Mouse (Mus musculus) intestine, postnatal 0 days (tissue): ENCODE results near the gene Cntrob. TPM values are rescaled to one million over a fixed set of nuclear protein-coding genes. Genes with fewer than 3 reads are reported as not detected.
A peak's percentile ranks its signal among the peaks of the same experiment; 100 is the strongest.

ENCODE experiments used
- ATAC-seq: fragments of 200-750 bp; cut with Nextera tagmentation; 2 replicates; pipeline ENCODE4 v1.8.0; 2017; ENCODE audit warnings: mild to moderate bottlenecking, moderate TSS enrichment, moderate library complexity
- H3K27ac ChIP-seq: fragments of 300-500 bp; sonication (generic); 2 replicates; pipeline ENCODE4 v1.5.1; 2014; ENCODE audit warnings: mild to moderate bottlenecking, low read depth, low read length, moderate library complexity
- H3K27me3 ChIP-seq: fragments of 300-500 bp; sonication (generic); replicated peaks from 2 replicates; pipeline ENCODE4 v1.6.1; 2014; ENCODE audit warnings: low read length, mixed read lengths; ENCODE audit not compliant: control insufficient read depth, insufficient read depth
- H3K36me3 ChIP-seq: fragments of 300-500 bp; sonication (generic); 2 replicates; pipeline ENCODE4 v1.6.1; 2014; ENCODE audit warnings: mild to moderate bottlenecking, moderate library complexity; ENCODE audit not compliant: control insufficient read depth, insufficient read depth
- H3K4me1 ChIP-seq: fragments of 300-500 bp; sonication (generic); replicated peaks from 2 replicates; pipeline ENCODE4 v1.6.1; 2014; ENCODE audit warnings: antibody characterized with exemption, low read length, mixed read lengths; ENCODE audit not compliant: control insufficient read depth, insufficient read depth
- H3K4me2 ChIP-seq: fragments of 300-500 bp; sonication (generic); replicated peaks from 2 replicates; pipeline ENCODE4 v1.6.1; 2014; ENCODE audit warnings: low read depth, mild to moderate bottlenecking, moderate library complexity
- H3K4me3 ChIP-seq: fragments of 300-500 bp; sonication (generic); 2 replicates; pipeline ENCODE4 v1.5.1; 2014; ENCODE audit warnings: low read depth, low read length
- H3K9ac ChIP-seq: fragments of 300-500 bp; sonication (generic); 2 replicates; pipeline ENCODE4 v1.6.1; 2014; ENCODE audit warnings: mild to moderate bottlenecking, low read depth, low read length
- H3K9me3 ChIP-seq: fragments of 300-500 bp; sonication (generic); 2 replicates; pipeline ENCODE4 v1.6.1; 2016; ENCODE audit warnings: mixed run types; ENCODE audit not compliant: control insufficient read depth
- CTCF ChIP-seq: sonication (generic); IDR thresholded peaks from 2 replicates; pipeline ENCODE4 v1.5.1; 2016; ENCODE audit warnings: low read depth, mild to moderate bottlenecking, control low read depth, antibody characterized with exemption, moderate library complexity
- whole genome bisulfite sequencing: fragments of 180-500 bp; shearing (Covaris S2); extraction: QIAGEN DNeasy Blood & Tissue Kit; methylation state at CpG from one replicate; pipeline ENCODE4 v1.1.7; 2014; 5-methylcytosine and 5-hydroxymethylcytosine counted together
- polyA plus RNA-seq: library from polyadenylated mRNA; unstranded; fragments of >200 nt; fragmentation: Nextera tagmentation; extraction: Ambion mirVana; gene quantifications from 2 replicates; pipeline ENCODE4 v1.2.1, GENCODE M21; 2015

Gene Cntrob
- polyA plus RNA-seq, 1 experiment from 2014 or later: 7.9 TPM

- Histone ChIP-seq H3K36me3 (no peaks in the 10 kb centered on the region), H3K27ac (no peak overlapping the region), H3K4me2 (no peak overlapping the region), H3K4me3 (no peak overlapping the region), H3K9ac (no peak overlapping the region), H3K27me3 (0 out of 2 replicates have a peak, but pooled peaks cover 3% of the 10 kb centered on the region), H3K4me1 (no peaks in the 10 kb centered on the region), H3K9me3 (no peaks in the 10 kb centered on the region)
- TF ChIP-seq CTCF: no peak
- WGBS: 75% methylated on average over 13 of the region's 13 CpGs
- ATAC-seq: no peak
Measured at GRCm38 (mm10) chr11:69268100-69268499, 55.5 kb downstream of the Cntrob start.

- H3K27ac ChIP-seq: no peak overlapping the region
- no peak overlapping the region for H3K4me2 ChIP-seq
- H3K9ac ChIP-seq: no peak overlapping the region
- TF ChIP-seq CTCF: peak; percentile 68
- WGBS: 32% methylated on average over 7 of the region's 7 CpGs
- no peaks in the 10 kb centered on the region for H3K9me3 ChIP-seq
- H3K27me3 ChIP-seq: 0 out of 2 replicates have a peak, but pooled peaks cover 3% of the 10 kb centered on the region
- H3K4me3 ChIP-seq: no peak overlapping the region
- no peaks in the 10 kb centered on the region for H3K4me1 ChIP-seq
- no peak for ATAC-seq
- H3K36me3 ChIP-seq: no peaks in the 10 kb centered on the region
Measured at GRCm38 (mm10) chr11:69267341-69267740, 56.2 kb downstream of the Cntrob start.

- WGBS: 15% methylated on average over 10 of the region's 10 CpGs
- H3K4me2 ChIP-seq: no peak overlapping the region; the same call in 1 of the 2 replicates
- no peak overlapping the region for H3K27ac ChIP-seq
- no peak for TF ChIP-seq CTCF
- H3K36me3 ChIP-seq: no peaks in the 10 kb centered on the region
- no peaks in the 10 kb centered on the region for H3K4me1 ChIP-seq
- no peaks in the 10 kb centered on the region for H3K9me3 ChIP-seq
- H3K9ac ChIP-seq: no peak overlapping the region
- ATAC-seq: no peak; the same call in 1 of the 2 replicates
- no peak overlapping the region for H3K4me3 ChIP-seq
- H3K27me3 ChIP-seq: 0 out of 2 replicates have a peak, but pooled peaks cover 3% of the 10 kb centered on the region
Measured at GRCm38 (mm10) chr11:69266253-69266652, 57.3 kb downstream of the Cntrob start.

- Histone ChIP-seq H3K4me1 (no peaks in the 10 kb centered on the region), H3K27me3 (0 out of 2 replicates have a peak, but pooled peaks cover 3% of the 10 kb centered on the region), H3K36me3 (no peaks in the 10 kb centered on the region), H3K9me3 (no peaks in the 10 kb centered on the region), H3K4me3 (no peak overlapping the region), H3K4me2 (no peak overlapping the region), H3K9ac (no peak overlapping the region), H3K27ac (no peak overlapping the region)
- TF ChIP-seq CTCF: no peak
- WGBS: 68% methylated on average over 9 of the region's 9 CpGs
- ATAC-seq: no peak
Measured at GRCm38 (mm10) chr11:69265410-69265809, 58.2 kb downstream of the Cntrob start.

- no peak for TF ChIP-seq CTCF
- Histone ChIP-seq H3K27me3 (no peaks in the 10 kb centered on the region), H3K9me3 (no peaks in the 10 kb centered on the region), H3K9ac (no peak overlapping the region), H3K4me3 (no peak overlapping the region), H3K36me3 (no peaks in the 10 kb centered on the region), H3K4me2 (no peak overlapping the region), H3K4me1 (no peaks in the 10 kb centered on the region), H3K27ac (no peak overlapping the region)
- WGBS: 60% methylated on average over 2 of the region's 2 CpGs
- ATAC-seq: no peak
Measured at GRCm38 (mm10) chr11:69264276-69264675, 59.3 kb downstream of the Cntrob start.

GRCm38 (mm10) chr11:69260111-69260510, 63.5 kb downstream of the Cntrob start:
- H3K9ac ChIP-seq: no peak overlapping the region
- 68% methylated on average over 1 of the region's 1 CpGs for WGBS
- no peak for ATAC-seq

GRCm38 (mm10) chr11:69258287-69258686, 65.3 kb downstream of the Cntrob start:
- ATAC-seq: peak; percentile 55; the same call in 1 of the 2 replicates

More at GRCm38 (mm10) chr11:69260111-69260510, 63.5 kb downstream of the Cntrob start:
- no peak overlapping the region for H3K27ac ChIP-seq
- no peaks in the 10 kb centered on the region for H3K27me3 ChIP-seq
- no peak overlapping the region for H3K4me3 ChIP-seq
- no peaks in the 10 kb centered on the region for H3K36me3 ChIP-seq
- no peak for TF ChIP-seq CTCF
- H3K9me3 ChIP-seq: no peaks in the 10 kb centered on the region
- H3K4me1 ChIP-seq: no peaks in the 10 kb centered on the region
- no peak overlapping the region for H3K4me2 ChIP-seq

More at GRCm38 (mm10) chr11:69258287-69258686, 65.3 kb downstream of the Cntrob start:
- peak; percentile 87 for TF ChIP-seq CTCF
- no peaks in the 10 kb centered on the region for H3K27me3 ChIP-seq
- H3K36me3 ChIP-seq: no peaks in the 10 kb centered on the region
- peak overlapping the region; percentile 22; the same call in 1 of the 2 replicates for H3K4me2 ChIP-seq
- no peaks in the 10 kb centered on the region for H3K4me1 ChIP-seq
- H3K27ac ChIP-seq: no peak overlapping the region
- no peaks in the 10 kb centered on the region for H3K9me3 ChIP-seq
- WGBS: 63% methylated on average over 5 of the region's 5 CpGs
- H3K4me3 ChIP-seq: no peak overlapping the region
- no peak overlapping the region for H3K9ac ChIP-seq
